Mouse (Mus musculus): ENCODE results near the gene Cyth2. TPM values are rescaled to one million over a fixed set of nuclear protein-coding genes. Genes with fewer than 3 reads are reported as not detected.
A peak's percentile ranks its signal among the peaks of the same experiment; 100 is the strongest.

Cyth2 gene
- total RNA-seq, 2 experiments from 2014 or later = 29.6 to 33.2 TPM

- Histone ChIP-seq H3K4me3 (peak overlapping the region; percentile 61), H3K27ac (no peak overlapping the region)
- no peak for DNase-seq
- TF ChIP-seq CTCF (IDR thresholded peaks at IDR 0.05) = no peak
- intact Hi-C loops (cut with DNase I) = no loop called here
Observed at GRCm38 (mm10) chr7:45832428-45832827, 18.0 kb upstream of the Cyth2 start.

GRCm38 (mm10) chr7:45831128-45831525 is 16.7 kb upstream of the Cyth2 start:
- Histone ChIP-seq H3K4me3 (peak overlapping the region; percentile 97), H3K27ac (peak overlapping the region; percentile 97)
- no peak for DNase-seq
- no peak for TF ChIP-seq CTCF (IDR thresholded peaks at IDR 0.05)
- intact Hi-C loops (cut with DNase I) = no loop called here

- intact Hi-C loops (cut with DNase I) = no loop called here
- H3K4me3 ChIP-seq = peak within 1 kb of the TSS; percentile 97
- H3K27ac ChIP-seq = peak within 1 kb of the TSS; percentile 97
- peak; percentile 88 for DNase-seq
- TF ChIP-seq CTCF (IDR thresholded peaks at IDR 0.05) = no peak
Observed at GRCm38 (mm10) chr7:45830427-45831127, 16.2 kb upstream of the Cyth2 start, which contains the start of gene Grwd1. Grwd1 (minus strand) TSS chr7:45830944.

GRCm38 (mm10) chr7:45826631-45827030 is 12.2 kb upstream of the Cyth2 start:
- no peak overlapping the region for H3K4me3 ChIP-seq
- no peak for DNase-seq
- H3K27ac ChIP-seq = no peak overlapping the region
- no peak for TF ChIP-seq CTCF (IDR thresholded peaks at IDR 0.05)
- intact Hi-C loops (cut with DNase I) = no loop called here

GRCm38 (mm10) chr7:45824598-45824997 is 10.2 kb upstream of the Cyth2 start, which contains the start of gene Kcnj14:
Kcnj14 (minus strand) TSS chr7:45824782.
- no peak for TF ChIP-seq CTCF (IDR thresholded peaks at IDR 0.05)
- Histone ChIP-seq H3K4me3 (no peak within 1 kb of the TSS), H3K27ac (no peak within 1 kb of the TSS)
- intact Hi-C loops (cut with DNase I) = no loop called here
- no peak for DNase-seq

GRCm38 (mm10) chr7:45820913-45821312 is 6.5 kb upstream of the Cyth2 start:
- intact Hi-C loops (cut with DNase I) = no loop called here
- TF ChIP-seq CTCF (IDR thresholded peaks at IDR 0.05) = no peak
- no peak overlapping the region for H3K27ac ChIP-seq
- no peak for DNase-seq
- H3K4me3 ChIP-seq = no peak overlapping the region

GRCm38 (mm10) chr7:45819843-45820242 is 5.5 kb upstream of the Cyth2 start:
- no peak for TF ChIP-seq CTCF (IDR thresholded peaks at IDR 0.05)
- intact Hi-C loops (cut with DNase I) = no loop called here
- Histone ChIP-seq H3K4me3 (peak overlapping the region; percentile 26; the same call in 1 of the 2 replicates), H3K27ac (no peak overlapping the region)
- DNase-seq = no peak

- no peak overlapping the region for H3K4me3 ChIP-seq
- no peak for TF ChIP-seq CTCF (IDR thresholded peaks at IDR 0.05)
- intact Hi-C loops (cut with DNase I) = no loop called here
- no peak overlapping the region for H3K27ac ChIP-seq
- DNase-seq = no peak
Observed at GRCm38 (mm10) chr7:45815984-45816351, 1.6 kb upstream of the Cyth2 start.

- no peak overlapping the region for H3K4me3 ChIP-seq
- DNase-seq = no peak
- no peak overlapping the region for H3K27ac ChIP-seq
- intact Hi-C loops (cut with DNase I) = no loop called here
- TF ChIP-seq CTCF (IDR thresholded peaks at IDR 0.05) = no peak
Observed at GRCm38 (mm10) chr7:45815323-45815983, 1.1 kb upstream of the Cyth2 start.

- H3K27ac ChIP-seq = 0 out of 2 replicates have a peak overlapping the region, but pooled peaks have one; percentile 9
- intact Hi-C loops (cut with DNase I) = no loop called here
- peak overlapping the region; percentile 50 for H3K4me3 ChIP-seq
- no peak for TF ChIP-seq CTCF (IDR thresholded peaks at IDR 0.05)
- no peak for DNase-seq
Observed at GRCm38 (mm10) chr7:45814841-45815240, 460 bp upstream of the Cyth2 start.

- H3K27ac ChIP-seq = peak overlapping the region; percentile 98
- DNase-seq = no peak
- intact Hi-C loops (cut with DNase I) = no loop called here
Observed at GRCm38 (mm10) chr7:45812921-45813320, 1.5 kb downstream of the Cyth2 start.

GRCm38 (mm10) chr7:45809276-45810075 is 4.9 kb downstream of the Cyth2 start:
- TF ChIP-seq CTCF (IDR thresholded peaks at IDR 0.05) = no peak
- H3K4me3 ChIP-seq = no peak overlapping the region
- no peak for DNase-seq
- intact Hi-C loops (cut with DNase I) = no loop called here
- H3K27ac ChIP-seq = no peak overlapping the region

More at GRCm38 (mm10) chr7:45812921-45813320, 1.5 kb downstream of the Cyth2 start:
- no peak for TF ChIP-seq CTCF (IDR thresholded peaks at IDR 0.05)
- H3K4me3 ChIP-seq = peak overlapping the region; percentile 96

- no peak overlapping the region for H3K27ac ChIP-seq
- TF ChIP-seq CTCF (IDR thresholded peaks at IDR 0.05) = no peak
Observed at GRCm38 (mm10) chr7:45808471-45808870, 5.9 kb downstream of the Cyth2 start.

More at GRCm38 (mm10) chr7:45808471-45808870, 5.9 kb downstream of the Cyth2 start:
- no peak overlapping the region for H3K4me3 ChIP-seq
- intact Hi-C loops (cut with DNase I) = no loop called here
- no peak for DNase-seq
